Mouse (Mus musculus): Measurements from ENCODE around the gene Abcc9. TPM values are rescaled to one million over a fixed set of nuclear protein-coding genes. Genes with fewer than 3 reads are reported as not detected.

The Abcc9 gene
- polyA plus RNA-seq, 1 experiment from 2014 or later = 1.1 TPM

DNA sequence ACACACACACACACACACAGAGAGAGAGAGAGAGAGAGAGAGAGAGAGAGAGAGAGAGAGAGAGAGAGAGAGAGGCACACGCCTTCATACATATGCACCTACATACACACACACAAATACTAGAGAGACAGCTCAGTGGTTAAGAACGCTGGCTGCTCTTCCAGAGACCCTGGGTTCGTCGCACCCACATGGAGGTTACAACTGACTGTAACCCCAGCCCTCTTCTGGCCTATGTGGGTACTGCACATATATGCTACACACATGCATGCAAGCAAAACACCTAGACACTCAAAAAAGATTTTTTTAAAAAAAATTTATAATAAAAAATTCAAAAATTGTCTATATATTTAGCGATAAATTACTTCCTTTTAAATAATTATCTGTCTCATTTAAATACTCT is 43.1 kb downstream of the Abcc9 start:
- no peak for ATAC-seq (ENCODE audit: low read depth)
- 42% methylated on average over 5 of the region's 5 CpGs for WGBS (ENCODE audit: insufficient replicate concordance)

DNA sequence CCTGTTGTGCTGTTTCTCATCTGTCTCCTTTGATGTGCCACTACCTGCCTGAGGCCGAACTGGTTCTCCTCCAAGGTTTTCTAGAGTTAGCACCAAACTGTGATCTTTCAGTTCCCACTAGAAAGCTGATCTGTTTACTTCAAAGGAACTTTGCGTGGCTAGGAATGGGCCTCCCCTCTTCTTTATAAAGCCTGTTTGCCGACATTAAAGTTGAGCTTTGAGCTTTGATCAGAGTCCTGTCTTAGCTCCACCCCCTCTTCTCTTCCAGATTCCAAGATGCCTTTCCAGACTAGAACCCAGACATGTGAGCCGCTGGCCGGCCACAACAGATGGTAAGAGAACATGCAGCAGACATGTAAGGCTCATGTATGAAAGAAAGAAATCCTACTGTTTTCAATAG is 47.6 kb downstream of the Abcc9 start:
- H3K4me2 ChIP-seq = no peak overlapping the region
- WGBS (ENCODE audit: insufficient replicate concordance) = 61% methylated on average over 5 of the region's 5 CpGs
- ATAC-seq (ENCODE audit: low read depth) (no peak), DNase-seq (no peak)
- H3K9ac ChIP-seq = no peak overlapping the region
- no peaks in the 10 kb centered on the region for H3K9me3 ChIP-seq (replicated peaks)
- no peaks in the 10 kb centered on the region for H3K27me3 ChIP-seq
- no peak overlapping the region for H3K27ac ChIP-seq
- no peak overlapping the region for H3K4me3 ChIP-seq (replicated peaks)
- H3K36me3 ChIP-seq = no peaks in the 10 kb centered on the region
- no peaks in the 10 kb centered on the region for H3K4me1 ChIP-seq (replicated peaks)

More for the DNA sequence above, 43.1 kb downstream of the Abcc9 start:
- no peaks in the 10 kb centered on the region for H3K27me3 ChIP-seq
- H3K27ac ChIP-seq = no peak overlapping the region
- no peak overlapping the region for H3K9ac ChIP-seq
- H3K4me2 ChIP-seq = no peak overlapping the region
- H3K4me3 ChIP-seq (replicated peaks) = no peak overlapping the region
- no peaks in the 10 kb centered on the region for H3K4me1 ChIP-seq (replicated peaks)
- no peak for DNase-seq
- H3K36me3 ChIP-seq = no peaks in the 10 kb centered on the region
- H3K9me3 ChIP-seq (replicated peaks) = no peaks in the 10 kb centered on the region

DNA sequence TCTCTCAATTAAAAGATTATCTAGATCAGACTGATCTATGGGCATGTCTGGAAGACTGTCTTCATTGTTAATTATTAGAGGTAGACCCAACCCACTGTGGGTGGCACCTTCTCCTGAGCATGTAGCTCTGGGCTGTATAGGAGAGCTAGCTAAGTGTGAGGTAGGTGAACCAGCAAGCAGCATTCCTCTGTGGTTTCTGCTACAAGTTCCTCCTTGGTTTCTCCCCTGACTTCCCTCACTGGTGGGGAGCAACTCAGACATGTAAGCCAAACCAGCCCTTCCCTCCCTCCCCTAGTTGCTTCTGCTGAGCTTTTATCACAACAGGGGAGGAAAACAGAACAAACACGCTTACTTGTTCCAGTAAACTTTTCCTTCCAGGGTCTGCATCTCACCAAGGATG is 49.9 kb downstream of the Abcc9 start:
- no peaks in the 10 kb centered on the region for H3K4me1 ChIP-seq (replicated peaks)
- no peaks in the 10 kb centered on the region for H3K27me3 ChIP-seq
- ATAC-seq (ENCODE audit: low read depth) (no peak), DNase-seq (no peak)
- no peaks in the 10 kb centered on the region for H3K9me3 ChIP-seq (replicated peaks)
- H3K4me2 ChIP-seq = no peak overlapping the region
- no peak overlapping the region for H3K4me3 ChIP-seq (replicated peaks)
- no peak overlapping the region for H3K27ac ChIP-seq
- WGBS (ENCODE audit: insufficient replicate concordance) = 24% methylated on average over 1 of the region's 1 CpGs
- H3K36me3 ChIP-seq = no peaks in the 10 kb centered on the region
- no peak overlapping the region for H3K9ac ChIP-seq

DNA sequence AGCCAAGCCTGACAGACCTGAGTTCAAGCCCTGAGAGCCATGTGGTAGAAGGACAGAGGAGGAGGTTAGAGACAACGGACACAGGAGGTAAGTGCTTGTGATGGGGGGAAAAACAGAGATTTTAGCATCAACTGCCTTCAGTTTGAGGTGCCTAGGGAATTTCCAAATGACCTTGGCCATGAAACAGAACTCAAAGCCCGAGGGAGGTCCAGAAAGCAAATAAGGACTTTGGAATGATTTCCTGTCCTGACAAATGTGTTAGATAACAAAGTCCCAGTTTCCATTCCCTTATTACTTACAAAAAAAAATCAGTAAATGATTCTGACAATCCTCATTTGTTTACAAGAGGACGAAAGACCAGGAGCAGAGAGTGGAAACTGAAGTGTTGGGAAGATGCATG is 52.8 kb downstream of the Abcc9 start:
- no peak overlapping the region for H3K27ac ChIP-seq
- H3K4me2 ChIP-seq = no peak overlapping the region
- H3K4me3 ChIP-seq (replicated peaks) = no peak overlapping the region
- no peaks in the 10 kb centered on the region for H3K4me1 ChIP-seq (replicated peaks)
- ATAC-seq (ENCODE audit: low read depth) (no peak), DNase-seq (no peak)
- H3K36me3 ChIP-seq = no peaks in the 10 kb centered on the region
- 40% methylated on average over 3 of the region's 3 CpGs for WGBS (ENCODE audit: insufficient replicate concordance)
- H3K27me3 ChIP-seq = no peaks in the 10 kb centered on the region
- H3K9me3 ChIP-seq (replicated peaks) = no peaks in the 10 kb centered on the region
- H3K9ac ChIP-seq = no peak overlapping the region

DNA sequence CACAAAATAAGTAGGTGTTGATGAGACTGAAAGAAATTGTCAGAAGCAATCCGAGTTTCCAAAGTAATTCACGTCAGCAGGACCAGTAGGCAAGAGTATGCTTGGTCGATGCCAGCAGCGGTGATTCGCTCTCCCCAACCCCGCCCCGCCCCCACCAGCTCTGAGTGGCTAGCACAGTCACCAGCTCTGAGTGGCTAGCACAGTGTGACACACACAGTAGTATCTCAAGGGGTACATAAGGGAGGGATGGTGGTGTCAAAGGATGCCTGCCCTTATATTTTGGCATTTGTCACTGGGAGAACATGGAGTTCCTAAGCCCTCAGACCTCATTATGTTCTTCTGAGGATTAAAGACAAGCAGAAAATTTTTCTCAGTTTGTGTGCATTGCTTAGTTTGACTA is 56.6 kb downstream of the Abcc9 start:
- DNase-seq (no peak), ATAC-seq (ENCODE audit: low read depth) (no peak)
- WGBS (ENCODE audit: insufficient replicate concordance) = 71% methylated on average over 7 of the region's 7 CpGs
- Histone ChIP-seq H3K4me2 (no peak overlapping the region), H3K27ac (no peak overlapping the region), H3K9me3 (replicated peaks) (no peaks in the 10 kb centered on the region), H3K4me3 (replicated peaks) (no peak overlapping the region), H3K27me3 (no peaks in the 10 kb centered on the region), H3K4me1 (replicated peaks) (no peaks in the 10 kb centered on the region), H3K9ac (no peak overlapping the region), H3K36me3 (no peaks in the 10 kb centered on the region)

DNA sequence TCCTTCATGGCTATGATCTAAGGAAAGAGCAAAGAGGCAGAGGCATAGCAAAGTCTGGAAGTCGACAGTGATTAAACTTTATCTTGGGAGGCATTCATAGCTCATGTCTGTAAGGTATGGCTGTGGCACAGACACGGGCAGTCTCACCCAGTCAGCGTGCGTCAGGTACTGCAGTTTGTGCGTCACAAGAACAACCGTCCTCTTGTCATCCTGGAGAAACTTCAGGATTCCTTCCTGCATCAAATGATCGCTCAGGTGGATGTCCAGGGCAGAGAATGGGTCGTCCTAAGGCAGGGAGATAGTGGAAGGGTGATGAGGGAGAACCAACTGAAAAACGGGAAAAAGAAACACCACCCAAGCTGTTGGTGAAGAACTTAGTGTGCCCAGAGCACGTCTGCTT is 62.8 kb downstream of the Abcc9 start:
- H3K27me3 ChIP-seq = no peaks in the 10 kb centered on the region
- H3K4me3 ChIP-seq (replicated peaks) = no peak overlapping the region
- H3K9me3 ChIP-seq (replicated peaks) = no peaks in the 10 kb centered on the region
- no peaks in the 10 kb centered on the region for H3K4me1 ChIP-seq (replicated peaks)
- 64% methylated on average over 10 of the region's 10 CpGs for WGBS (ENCODE audit: insufficient replicate concordance)
- no peak overlapping the region for H3K4me2 ChIP-seq
- no peak for ATAC-seq (ENCODE audit: low read depth)
- no peak overlapping the region for H3K9ac ChIP-seq
- no peaks in the 10 kb centered on the region for H3K36me3 ChIP-seq
- no peak overlapping the region for H3K27ac ChIP-seq
- no peak for DNase-seq

DNA sequence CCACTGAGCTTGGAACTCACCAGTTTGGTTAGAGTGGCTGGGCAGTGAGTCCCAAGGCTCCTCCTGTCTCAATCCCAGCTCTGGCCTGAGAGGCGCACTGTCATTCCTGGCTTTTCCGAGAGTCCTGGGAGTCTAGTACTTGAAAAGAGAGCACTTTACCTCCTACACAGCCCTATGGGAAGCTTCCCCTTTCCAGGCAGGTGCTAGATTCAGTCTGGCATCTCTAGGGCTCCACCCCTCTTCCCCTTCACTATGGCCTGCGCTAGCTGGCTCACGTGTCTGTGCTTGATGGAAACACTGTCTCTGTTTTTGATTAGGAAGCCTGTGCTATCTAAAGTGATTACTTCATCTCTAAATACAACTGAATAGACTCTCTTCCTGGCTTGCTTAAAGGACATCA is 66.5 kb downstream of the Abcc9 start:
- ATAC-seq (ENCODE audit: low read depth) (no peak), DNase-seq (no peak)
- Histone ChIP-seq H3K27ac (no peak overlapping the region), H3K9me3 (replicated peaks) (no peaks in the 10 kb centered on the region), H3K9ac (no peak overlapping the region), H3K4me3 (replicated peaks) (no peak overlapping the region), H3K4me2 (no peak overlapping the region), H3K27me3 (no peaks in the 10 kb centered on the region), H3K36me3 (no peaks in the 10 kb centered on the region), H3K4me1 (replicated peaks) (no peaks in the 10 kb centered on the region)
- WGBS (ENCODE audit: insufficient replicate concordance) = 49% methylated on average over 4 of the region's 4 CpGs

DNA sequence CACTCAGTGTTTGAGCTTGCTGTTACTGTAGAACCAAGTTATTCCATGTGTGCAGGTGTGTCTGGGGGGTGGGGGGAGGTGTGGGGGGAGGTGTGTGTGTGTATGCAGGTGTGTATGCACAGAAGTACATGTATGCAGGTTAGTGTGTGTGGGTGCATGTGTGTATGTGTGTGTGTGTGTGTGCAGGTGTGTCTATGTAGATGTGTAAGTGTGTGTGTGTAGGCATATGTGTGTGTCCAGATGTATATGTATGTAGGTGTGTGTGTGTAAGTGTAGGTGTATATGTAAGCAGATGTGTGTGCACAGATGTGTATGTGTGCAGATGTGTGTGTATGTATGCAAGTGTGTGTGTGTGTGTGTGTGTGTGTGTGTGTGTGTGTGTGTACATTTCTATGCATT is 66.9 kb downstream of the Abcc9 start:
- H3K27me3 ChIP-seq = no peaks in the 10 kb centered on the region
- no peaks in the 10 kb centered on the region for H3K9me3 ChIP-seq (replicated peaks)
- DNase-seq = no peak
- no peak overlapping the region for H3K9ac ChIP-seq
- H3K27ac ChIP-seq = no peak overlapping the region
- no peaks in the 10 kb centered on the region for H3K4me1 ChIP-seq (replicated peaks)
- no peaks in the 10 kb centered on the region for H3K36me3 ChIP-seq
- no peak overlapping the region for H3K4me3 ChIP-seq (replicated peaks)
- no peak for ATAC-seq (ENCODE audit: low read depth)
- H3K4me2 ChIP-seq = no peak overlapping the region

DNA sequence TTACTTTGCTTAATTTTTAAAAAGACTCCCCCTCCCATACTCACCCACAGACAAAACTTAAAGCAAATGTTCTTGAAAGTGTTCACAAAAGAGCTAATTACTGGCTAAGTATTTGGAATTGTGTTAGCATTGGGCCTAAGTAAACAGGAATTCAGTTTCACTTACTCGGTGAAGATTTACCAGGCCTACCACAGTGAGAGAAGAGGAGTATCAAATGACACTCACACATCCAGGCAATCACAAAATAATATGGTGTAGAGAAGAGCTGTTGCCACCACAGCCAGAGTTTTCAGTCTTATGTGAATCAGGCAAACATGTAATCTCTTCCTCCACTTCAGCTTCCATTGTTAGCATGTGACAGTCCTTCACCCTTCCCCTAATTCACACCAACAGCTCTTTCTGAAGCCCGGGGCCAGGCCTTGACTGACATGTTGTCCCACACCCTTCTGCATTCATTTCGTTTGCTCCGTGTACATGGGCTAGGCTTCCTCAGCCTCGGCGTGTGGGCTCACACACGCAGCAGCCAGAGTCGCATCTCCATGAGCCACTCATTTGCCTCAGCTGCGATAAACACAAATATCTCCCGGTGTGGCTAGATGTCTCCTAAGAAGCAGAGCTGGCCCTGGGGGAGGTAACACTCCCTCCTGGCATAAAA is 67.5 kb downstream of the Abcc9 start:
- no peak overlapping the region for H3K9ac ChIP-seq
- ATAC-seq (ENCODE audit: low read depth) (no peak), DNase-seq (no peak)
- no peak overlapping the region for H3K4me3 ChIP-seq (replicated peaks)
- H3K27ac ChIP-seq = no peak overlapping the region
- no peaks in the 10 kb centered on the region for H3K9me3 ChIP-seq (replicated peaks)
- WGBS (ENCODE audit: insufficient replicate concordance) = 73% methylated on average over 10 of the region's 10 CpGs
- H3K4me1 ChIP-seq (replicated peaks) = no peaks in the 10 kb centered on the region
- H3K4me2 ChIP-seq = no peak overlapping the region
- H3K36me3 ChIP-seq = no peaks in the 10 kb centered on the region
- H3K27me3 ChIP-seq = no peaks in the 10 kb centered on the region

DNA sequence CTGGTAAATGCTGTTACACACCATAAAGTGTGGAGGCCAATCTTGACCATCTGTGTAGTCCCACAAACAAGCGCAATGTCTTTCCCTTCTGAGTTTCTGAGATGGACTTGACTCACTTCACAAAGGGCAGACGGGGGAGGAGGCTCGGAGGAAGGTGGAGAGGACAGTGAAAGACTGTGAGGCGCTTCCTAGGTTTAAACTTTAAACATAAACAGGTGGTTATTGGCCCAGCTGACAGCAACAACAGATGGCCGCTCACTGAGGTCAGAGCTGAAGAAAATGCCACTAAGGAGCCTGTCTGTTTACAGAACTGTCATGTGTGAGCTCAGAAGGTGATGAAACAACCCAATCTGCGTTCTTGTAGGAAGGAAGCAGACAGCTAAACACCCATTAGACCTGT is 78.8 kb downstream of the Abcc9 start:
- H3K9ac ChIP-seq = no peak overlapping the region
- no peaks in the 10 kb centered on the region for H3K27me3 ChIP-seq
- no peak overlapping the region for H3K27ac ChIP-seq
- WGBS (ENCODE audit: insufficient replicate concordance) = 59% methylated on average over 6 of the region's 6 CpGs
- H3K4me2 ChIP-seq = no peak overlapping the region
- no peaks in the 10 kb centered on the region for H3K4me1 ChIP-seq (replicated peaks)
- no peak for DNase-seq
- no peaks in the 10 kb centered on the region for H3K9me3 ChIP-seq (replicated peaks)
- H3K36me3 ChIP-seq = no peaks in the 10 kb centered on the region
- no peak overlapping the region for H3K4me3 ChIP-seq (replicated peaks)
- ATAC-seq (ENCODE audit: low read depth) = no peak

DNA sequence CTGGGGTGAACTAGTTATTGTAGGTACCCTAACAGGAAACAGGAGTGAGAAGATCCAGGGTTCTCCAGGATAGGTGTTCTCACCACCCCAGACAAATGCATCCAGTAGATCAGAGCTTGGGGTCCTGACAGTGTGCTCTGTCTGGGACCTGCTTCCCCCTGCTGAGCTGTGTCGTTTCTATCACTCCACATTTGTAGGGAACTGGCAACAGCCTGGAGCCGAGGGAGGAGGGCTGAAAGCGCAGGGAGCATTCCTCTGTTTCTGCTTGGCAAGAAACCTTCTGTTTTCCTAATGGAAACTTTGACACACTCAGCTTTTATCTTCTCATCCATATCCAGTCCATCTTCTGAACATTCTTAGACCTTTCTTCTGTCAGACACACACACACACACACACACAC is 85.5 kb downstream of the Abcc9 start:
- WGBS (ENCODE audit: insufficient replicate concordance) = 33% methylated on average over 3 of the region's 3 CpGs
- no peaks in the 10 kb centered on the region for H3K36me3 ChIP-seq
- H3K27me3 ChIP-seq = no peaks in the 10 kb centered on the region
- DNase-seq (no peak), ATAC-seq (ENCODE audit: low read depth) (no peak)
- H3K4me3 ChIP-seq (replicated peaks) = no peak overlapping the region
- no peak overlapping the region for H3K4me2 ChIP-seq
- no peak overlapping the region for H3K9ac ChIP-seq
- H3K27ac ChIP-seq = no peak overlapping the region
- no peaks in the 10 kb centered on the region for H3K9me3 ChIP-seq (replicated peaks)
- no peaks in the 10 kb centered on the region for H3K4me1 ChIP-seq (replicated peaks)

DNA sequence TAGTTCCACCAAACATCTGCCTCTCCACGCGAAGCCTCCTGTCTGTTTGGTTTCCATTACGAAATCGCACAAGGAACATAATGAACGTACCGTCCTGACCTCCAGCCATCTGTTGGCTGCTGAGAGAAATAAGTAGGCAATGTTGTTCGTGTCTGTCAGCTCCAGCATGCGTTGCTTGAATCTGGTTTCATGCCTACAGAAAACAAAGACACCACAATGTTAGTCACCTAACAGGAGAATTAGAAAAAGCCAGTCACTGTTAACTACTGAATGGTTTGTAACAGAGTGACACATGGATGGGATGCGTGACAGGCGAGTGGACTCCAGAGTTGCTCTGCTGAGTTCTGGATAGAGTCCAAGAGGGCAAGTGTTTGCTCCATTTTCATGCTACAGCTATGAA is 87.8 kb downstream of the Abcc9 start:
- Histone ChIP-seq H3K4me2 (no peak overlapping the region), H3K36me3 (no peaks in the 10 kb centered on the region), H3K27me3 (no peaks in the 10 kb centered on the region), H3K4me3 (replicated peaks) (no peak overlapping the region), H3K4me1 (replicated peaks) (no peaks in the 10 kb centered on the region), H3K9me3 (replicated peaks) (no peaks in the 10 kb centered on the region), H3K9ac (no peak overlapping the region), H3K27ac (no peak overlapping the region)
- ATAC-seq (ENCODE audit: low read depth) (no peak), DNase-seq (no peak)
- 65% methylated on average over 10 of the region's 10 CpGs for WGBS (ENCODE audit: insufficient replicate concordance)

Measured in liver, embryonic 13.5 days (tissue).